Mouse (Mus musculus) embryo, embryonic 10.5 days (tissue): ENCODE results near the gene Smo.
"Not testable (repeated sequence)": the region's sequence is repeated elsewhere in the genome, so short reads cannot be mapped to it uniquely, and the experiment has no call there.

Source experiments
- DNase-seq: peaks from one replicate; pipeline ENCODE4 v3.0.0-alpha.2; 2015; ENCODE audit warnings: low spot score

Smo gene

GRCm38 (mm10) chr6:29728035-29728434, 7.3 kb upstream of the Smo start:
- DNase-seq, result no peak

- no peak for DNase-seq
Measured at GRCm38 (mm10) chr6:29729491-29729890, 5.8 kb upstream of the Smo start.

GRCm38 (mm10) chr6:29735689-29736451, 567 bp downstream of the Smo start:
- DNase-seq, result peak; percentile 73

- DNase-seq, result no peak
Measured at GRCm38 (mm10) chr6:29736610-29737458, 1.5 kb downstream of the Smo start.

GRCm38 (mm10) chr6:29751466-29752152, 16.3 kb downstream of the Smo start:
- no peak for DNase-seq

GRCm38 (mm10) chr6:29753336-29753735, 18.0 kb downstream of the Smo start:
- no peak for DNase-seq

GRCm38 (mm10) chr6:29756001-29756400, 20.7 kb downstream of the Smo start:
- DNase-seq, result no peak

- DNase-seq, result no peak
Measured at GRCm38 (mm10) chr6:29756476-29756875, 21.2 kb downstream of the Smo start.

- DNase-seq, result peak; percentile 87
Measured at GRCm38 (mm10) chr6:29758417-29758816, 23.1 kb downstream of the Smo start.

- DNase-seq, result no peak
Measured at GRCm38 (mm10) chr6:29759012-29759679, 23.8 kb downstream of the Smo start.

- DNase-seq, result not testable (repeated sequence)
Measured at GRCm38 (mm10) chr6:29760397-29760796, 25.1 kb downstream of the Smo start.

GRCm38 (mm10) chr6:29761282-29761681, 26.0 kb downstream of the Smo start:
- DNase-seq, result no peak

- peak; percentile 51 for DNase-seq
Measured at GRCm38 (mm10) chr6:29762524-29762923, 27.2 kb downstream of the Smo start.

GRCm38 (mm10) chr6:29766874-29767273, 31.6 kb downstream of the Smo start:
- no peak for DNase-seq

- peak; percentile 93 for DNase-seq
Measured at GRCm38 (mm10) chr6:29767813-29768660, 32.7 kb downstream of the Smo start, which contains the start of gene Ahcyl2. TSS of gene Ahcyl2 (plus strand) at chr6:29768011.

GRCm38 (mm10) chr6:29768791-29769441, 33.6 kb downstream of the Smo start:
- DNase-seq, result peak; percentile 54

- no peak for DNase-seq
Measured at GRCm38 (mm10) chr6:29770672-29771321, 35.5 kb downstream of the Smo start.

- no peak for DNase-seq
Measured at GRCm38 (mm10) chr6:29772236-29772635, 36.9 kb downstream of the Smo start.

- no peak for DNase-seq
Measured at GRCm38 (mm10) chr6:29774161-29774560, 38.9 kb downstream of the Smo start.

GRCm38 (mm10) chr6:29775609-29776008, 40.3 kb downstream of the Smo start:
- DNase-seq, result no peak
